Mouse (Mus musculus) MN1 (cell line): Measurements from ENCODE around the gene Ddx27.

Experiments used
- DNase-seq: peaks from one replicate; pipeline ENCODE4 v3.0.0-alpha.2; 2016; ENCODE audit warnings: low spot score

Ddx27 gene

GRCm38 (mm10) chr2:167081639-167082038 is 66.6 kb downstream of the Ddx27 start:
- DNase-seq: peak; percentile 53
